Mouse (Mus musculus) intestine, embryonic 14.5 days (tissue): ENCODE data around the gene Tlx2. TPM values are rescaled to one million over a fixed set of nuclear protein-coding genes. Genes with fewer than 3 reads are reported as not detected.

ENCODE experiments used
- ATAC-seq: fragments of 200-750 bp; cut with Nextera tagmentation; replicated peaks from 2 replicates; pipeline ENCODE4 v1.8.0; 2017; ENCODE audit warnings: low read depth, moderate number of reproducible peaks, moderate TSS enrichment, moderate library complexity; ENCODE audit not compliant: low FRiP score, low TSS enrichment
- DNase-seq: peaks from one replicate; pipeline ENCODE4 v3.0.0-alpha.2; 2018; ENCODE audit warnings: low spot score
- H3K27ac ChIP-seq: fragments of 300-500 bp; sonication (generic); 2 replicates; pipeline ENCODE4 v1.5.1; 2014; ENCODE audit warnings: low read depth, mild to moderate bottlenecking, control low read depth
- H3K27me3 ChIP-seq: fragments of 300-500 bp; sonication (generic); replicated peaks from 2 replicates; pipeline ENCODE4 v1.6.1; 2014; ENCODE audit warnings: low read length, control low read depth; ENCODE audit not compliant: control insufficient read depth, insufficient read depth
- H3K36me3 ChIP-seq: fragments of 300-500 bp; sonication (generic); 2 replicates; pipeline ENCODE4 v1.6.1; 2014; ENCODE audit warnings: low read length, control low read depth; ENCODE audit not compliant: control insufficient read depth, insufficient read depth
- H3K4me1 ChIP-seq: fragments of 300-500 bp; sonication (generic); replicated peaks from 2 replicates; pipeline ENCODE4 v1.6.1; 2014; ENCODE audit warnings: low read length, control low read depth, mixed read lengths; ENCODE audit not compliant: control insufficient read depth, insufficient read depth
- H3K4me2 ChIP-seq: fragments of 300-500 bp; sonication (generic); 2 replicates; pipeline ENCODE4 v1.6.1; 2014; ENCODE audit warnings: low read length
- H3K4me3 ChIP-seq: fragments of 300-500 bp; sonication (generic); 2 replicates; pipeline ENCODE4 v1.5.1; 2014; ENCODE audit warnings: low read depth, low read length, control low read depth, mixed read lengths
- H3K9ac ChIP-seq: fragments of 300-500 bp; sonication (generic); 2 replicates; pipeline ENCODE4 v1.6.1; 2014; ENCODE audit warnings: mild to moderate bottlenecking, low read length
- H3K9me3 ChIP-seq: fragments of 300-500 bp; sonication (generic); 2 replicates; pipeline ENCODE4 v1.6.1; 2016; ENCODE audit warnings: low read length, control low read depth; ENCODE audit not compliant: control insufficient read depth
- WGBS: fragments of 180-500 bp; shearing (Covaris S2); extraction: QIAGEN DNeasy Blood & Tissue Kit; methylation state at CpG from one replicate; pipeline ENCODE4 v1.1.7; 2014; 5-methylcytosine and 5-hydroxymethylcytosine counted together
- polyA plus RNA-seq: library from polyadenylated mRNA; unstranded; fragments of >200 nt; fragmentation: Nextera tagmentation; extraction: Ambion mirVana; gene quantifications from 2 replicates; pipeline ENCODE4 v1.2.1, GENCODE M21; 2014

Gene Tlx2
- polyA plus RNA-seq, 1 experiment from 2014 or later = 36.4 TPM

DNA sequence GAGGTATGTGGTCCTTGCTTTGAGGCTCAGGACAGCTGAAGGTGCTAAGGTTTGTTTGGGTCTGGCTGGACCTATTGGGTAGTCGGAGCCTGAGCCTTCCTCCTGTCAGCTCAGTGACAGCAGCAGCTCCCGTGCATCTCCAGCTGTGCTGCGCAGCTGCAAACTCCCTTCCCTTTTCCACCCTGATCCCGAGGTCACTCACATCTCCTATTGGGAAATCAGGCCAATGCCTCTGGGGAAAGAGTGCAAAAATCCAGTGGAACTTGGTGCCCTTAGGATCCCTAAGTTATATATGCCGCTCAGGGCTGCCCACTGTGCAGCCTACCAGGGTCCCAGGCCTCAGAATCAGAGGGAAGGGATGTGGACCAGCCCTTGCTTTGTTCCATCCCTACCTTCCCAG is 13.4 kb upstream of the Tlx2 start:
- no peak overlapping the region for H3K4me2 ChIP-seq
- H3K9ac ChIP-seq = no peak overlapping the region
- H3K27ac ChIP-seq = no peak overlapping the region
- no peak for ATAC-seq
- H3K4me1 ChIP-seq = peaks cover 19% of the 10 kb centered on the region
- no peak for DNase-seq
- H3K4me3 ChIP-seq = no peak overlapping the region
- 21% methylated on average over 5 of the region's 5 CpGs for WGBS
- H3K9me3 ChIP-seq = no peaks in the 10 kb centered on the region
- H3K27me3 ChIP-seq = peaks cover 59% of the 10 kb centered on the region
- H3K36me3 ChIP-seq = peaks cover 17% of the 10 kb centered on the region

- peaks cover 17% of the 10 kb centered on the region for H3K36me3 ChIP-seq
- H3K9me3 ChIP-seq = no peaks in the 10 kb centered on the region
- peaks cover 48% of the 10 kb centered on the region for H3K27me3 ChIP-seq
- no peak for ATAC-seq
- H3K4me1 ChIP-seq = peaks cover 12% of the 10 kb centered on the region
- WGBS = 93% methylated on average over 5 of the region's 5 CpGs
- no peak overlapping the region for H3K27ac ChIP-seq
- no peak overlapping the region for H3K4me2 ChIP-seq
- no peak overlapping the region for H3K9ac ChIP-seq
- no peak overlapping the region for H3K4me3 ChIP-seq
- no peak for DNase-seq
Observed at GRCm38 (mm10) chr6:83080210-83080609, 10.1 kb upstream of the Tlx2 start.

DNA sequence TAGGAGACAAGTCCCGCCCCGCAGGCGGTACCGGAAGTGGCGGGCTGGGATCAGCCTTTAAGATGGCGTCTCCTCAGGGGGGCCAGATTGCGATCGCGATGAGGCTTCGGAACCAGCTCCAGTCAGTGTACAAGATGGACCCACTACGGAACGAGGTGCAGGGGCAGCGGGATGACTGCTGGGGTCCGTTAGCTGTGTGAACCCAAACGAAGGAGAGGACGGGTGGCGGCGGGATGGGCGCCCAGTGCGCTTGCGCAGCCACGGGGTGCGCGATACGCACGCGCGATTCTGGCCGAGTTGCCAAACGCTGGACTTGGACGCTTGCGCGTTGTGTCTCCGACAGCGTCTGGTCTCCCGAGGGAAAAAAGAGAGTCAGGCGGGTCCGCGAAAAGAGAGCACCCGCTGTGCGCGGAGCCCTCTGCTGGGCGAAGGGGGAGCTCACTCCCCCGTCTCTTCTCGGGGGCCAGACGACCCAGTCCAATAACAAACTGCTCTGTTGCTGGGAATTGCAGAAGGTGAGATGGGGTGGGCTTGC is 8.3 kb upstream of the Tlx2 start:
- H3K36me3 ChIP-seq = peaks cover 17% of the 10 kb centered on the region
- peak overlapping the region; percentile 77 for H3K27ac ChIP-seq
- DNase-seq (peak; percentile 100), ATAC-seq (peak; percentile 90)
- H3K9ac ChIP-seq = peak overlapping the region; percentile 68
- H3K9me3 ChIP-seq = no peaks in the 10 kb centered on the region
- under 1% methylated on average over 46 of the region's 46 CpGs for WGBS
- H3K4me1 ChIP-seq = peaks cover 12% of the 10 kb centered on the region
- H3K4me2 ChIP-seq = peak overlapping the region; percentile 96
- H3K4me3 ChIP-seq = peak overlapping the region; percentile 73
- H3K27me3 ChIP-seq = peaks cover 48% of the 10 kb centered on the region

GRCm38 (mm10) chr6:83077630-83078323 is 7.7 kb upstream of the Tlx2 start, which contains the start of gene Pcgf1:
Pcgf1 (plus strand) TSS chr6:83077869.
- peaks cover 47% of the 10 kb centered on the region for H3K27me3 ChIP-seq
- H3K4me2 ChIP-seq = peak within 1 kb of the TSS; percentile 96
- H3K4me3 ChIP-seq = peak within 1 kb of the TSS; percentile 73
- H3K9me3 ChIP-seq = no peaks in the 10 kb centered on the region
- peaks cover 17% of the 10 kb centered on the region for H3K36me3 ChIP-seq
- peak within 1 kb of the TSS; percentile 77 for H3K27ac ChIP-seq
- peak; percentile 70 for ATAC-seq
- H3K4me1 ChIP-seq = peaks cover 12% of the 10 kb centered on the region
- under 1% methylated on average over 52 of the region's 54 CpGs for WGBS
- no peak for DNase-seq
- H3K9ac ChIP-seq = peak within 1 kb of the TSS; percentile 68

- DNase-seq = no peak
- WGBS = 16% methylated on average over 2 of the region's 2 CpGs
- Histone ChIP-seq H3K27me3 (peaks cover 71% of the 10 kb centered on the region), H3K9me3 (no peaks in the 10 kb centered on the region), H3K4me3 (no peak overlapping the region), H3K4me2 (no peak overlapping the region), H3K36me3 (peaks cover 2% of the 10 kb centered on the region; the same call in 1 of the 2 replicates), H3K9ac (no peak overlapping the region), H3K4me1 (peaks cover 12% of the 10 kb centered on the region), H3K27ac (no peak overlapping the region)
- no peak for ATAC-seq
Observed at GRCm38 (mm10) chr6:83074979-83075378, 4.9 kb upstream of the Tlx2 start.

DNA sequence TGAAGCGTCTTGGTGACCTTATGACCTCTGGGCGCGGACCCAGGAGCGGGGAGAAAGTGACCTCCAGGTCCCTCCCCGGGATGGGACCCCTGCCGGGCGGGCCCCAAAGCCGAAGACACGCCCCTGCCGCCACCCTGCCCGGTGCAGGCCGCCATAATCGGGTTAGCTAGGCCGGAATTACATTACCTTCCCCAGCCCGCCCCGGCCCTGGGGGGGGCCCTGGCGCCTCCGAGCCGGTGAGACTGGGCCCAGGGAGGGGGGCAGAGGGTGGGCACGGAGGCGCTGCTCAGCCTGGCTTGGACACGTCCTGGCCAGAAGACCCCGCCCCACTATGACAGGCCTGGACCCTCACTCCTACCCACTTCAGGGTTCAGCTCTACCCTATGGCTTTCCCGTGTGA is 1.1 kb upstream of the Tlx2 start:
- WGBS = under 1% methylated on average over 22 of the region's 24 CpGs
- H3K36me3 ChIP-seq = no peaks in the 10 kb centered on the region
- H3K4me3 ChIP-seq = peak overlapping the region; percentile 24; the same call in 1 of the 2 replicates
- no peaks in the 10 kb centered on the region for H3K9me3 ChIP-seq
- H3K9ac ChIP-seq = no peak overlapping the region
- ATAC-seq = peak; percentile 72
- DNase-seq = peak; percentile 71
- H3K27me3 ChIP-seq = peaks cover 98% of the 10 kb centered on the region
- H3K4me2 ChIP-seq = no peak overlapping the region; the same call in 1 of the 2 replicates
- H3K27ac ChIP-seq = no peak overlapping the region
- no peaks in the 10 kb centered on the region; the same call in none of the 2 replicates for H3K4me1 ChIP-seq

DNA sequence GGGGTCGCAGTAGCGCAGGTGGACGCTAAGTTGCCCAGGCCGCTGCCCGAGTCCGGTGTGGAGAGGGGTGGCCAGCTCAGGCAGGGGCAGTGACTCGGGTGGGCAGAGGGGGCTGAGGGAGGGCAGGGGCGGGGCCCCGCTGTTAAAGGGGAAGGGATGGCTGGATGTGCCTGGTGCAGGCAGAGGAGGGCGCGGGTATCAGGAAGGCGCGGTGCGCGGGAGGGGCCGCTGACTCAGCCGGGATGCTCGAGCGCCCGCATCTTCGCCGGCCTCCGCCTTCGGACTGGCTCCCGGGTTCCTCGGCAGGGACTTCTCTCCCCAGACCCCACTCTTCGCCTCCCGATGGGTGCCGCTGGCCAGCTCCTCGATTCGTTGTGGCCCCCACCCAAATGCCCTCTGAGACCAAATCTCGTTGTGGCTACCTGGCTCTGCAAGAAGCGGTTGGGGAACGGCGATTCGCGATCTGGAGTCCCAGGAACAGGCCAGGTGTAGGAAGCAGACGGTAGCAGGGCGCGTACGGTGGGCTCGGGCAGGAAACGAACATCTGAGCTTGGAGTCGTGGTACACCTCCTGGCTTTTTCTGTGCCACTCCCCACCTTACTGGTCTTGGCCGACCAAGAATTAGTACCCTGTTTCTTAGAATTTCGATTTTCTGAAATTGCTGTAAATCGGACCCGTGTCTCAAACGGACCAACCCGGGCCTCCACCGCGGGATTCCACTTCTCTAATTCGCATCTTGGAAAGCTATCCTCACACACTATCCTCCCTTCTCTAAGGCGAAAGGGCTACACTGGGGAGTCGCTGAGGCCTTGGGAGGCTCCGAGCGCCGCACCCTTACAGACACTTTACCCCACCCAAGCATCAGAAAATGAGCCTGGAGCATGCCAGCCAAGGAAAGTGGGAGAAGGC is 472 bp upstream of the Tlx2 start:
- no peaks in the 10 kb centered on the region; the same call in none of the 2 replicates for H3K4me1 ChIP-seq
- H3K4me3 ChIP-seq = peak overlapping the region; percentile 24
- no peaks in the 10 kb centered on the region for H3K9me3 ChIP-seq
- no peak overlapping the region for H3K9ac ChIP-seq
- H3K27me3 ChIP-seq = peaks cover 98% of the 10 kb centered on the region
- H3K36me3 ChIP-seq = no peaks in the 10 kb centered on the region
- peak; percentile 53 for ATAC-seq
- H3K27ac ChIP-seq = peak overlapping the region; percentile 34; the same call in 1 of the 2 replicates
- H3K4me2 ChIP-seq = no peak overlapping the region
- under 1% methylated on average over 53 of the region's 58 CpGs for WGBS
- DNase-seq = peak; percentile 90

DNA sequence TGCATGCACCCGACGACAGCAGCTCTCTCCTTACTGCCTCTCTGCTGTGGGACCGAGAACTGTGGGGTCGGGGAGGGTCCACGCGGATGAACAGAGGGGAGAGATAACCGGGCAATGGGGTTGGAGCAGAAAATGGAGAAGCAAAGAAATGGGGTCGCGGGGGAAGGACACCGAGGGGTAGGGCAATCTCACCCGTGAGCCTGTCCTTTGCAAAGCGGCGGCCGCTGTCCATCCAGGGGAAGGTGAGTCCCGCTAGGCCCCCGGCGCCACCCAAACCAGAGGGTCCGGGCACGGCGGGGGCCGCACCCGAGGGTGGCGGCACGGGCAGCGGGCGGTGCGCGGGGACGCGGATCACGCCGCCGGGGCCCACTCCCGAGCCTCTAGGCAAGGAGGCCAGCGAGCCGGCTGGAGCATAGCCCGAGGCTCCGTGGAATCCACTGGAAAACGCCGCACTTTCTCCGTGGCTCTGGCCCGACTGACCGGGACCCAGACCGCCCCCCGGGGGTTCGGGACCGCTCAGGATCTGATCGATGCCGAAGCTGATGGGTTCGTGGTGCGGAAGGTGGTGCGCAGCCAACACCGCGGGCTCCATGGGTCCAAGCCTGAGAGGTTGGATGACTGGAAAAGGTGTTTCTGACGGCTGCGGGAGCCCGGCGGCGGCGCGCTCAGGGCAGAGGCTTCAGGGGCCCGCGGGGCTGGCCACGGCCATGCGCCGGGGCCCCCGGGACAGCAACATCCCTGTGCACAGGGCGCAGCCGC is 426 bp downstream of the Tlx2 start:
- 2% methylated on average over 68 of the region's 69 CpGs for WGBS
- DNase-seq = peak; percentile 74
- no peaks in the 10 kb centered on the region; the same call in none of the 2 replicates for H3K4me1 ChIP-seq
- peak overlapping the region; percentile 15 for H3K9ac ChIP-seq
- H3K4me2 ChIP-seq = no peak overlapping the region
- peak; percentile 25 for ATAC-seq
- peak overlapping the region; percentile 24 for H3K4me3 ChIP-seq
- peaks cover 98% of the 10 kb centered on the region for H3K27me3 ChIP-seq
- no peaks in the 10 kb centered on the region for H3K36me3 ChIP-seq
- no peak overlapping the region for H3K27ac ChIP-seq
- H3K9me3 ChIP-seq = no peaks in the 10 kb centered on the region
